Mouse (Mus musculus) embryonic stem cell, embryonic (primary cell): ENCODE measurements at regions not wholly inside any gene's neighbourhood (a gene's known extent, or its start where the extent isn't known, plus 50 kb on each side); places are given as distances from the start of the nearest gene placed in this dataset.

ENCODE experiments used
- CTCF ChIA-PET, 4 experiments: fragments of 300-600 bp in 2 of 4; fragments of 350-600 bp in 2 of 4; sonication (Branson Sonifier 250); formaldehyde crosslinking; loops; one replicate each; lab custom pipeline; 2022; ENCODE audit warnings: inconsistent platforms in 2 of 4; lab: Charles Lee
- POLR2A ChIA-PET, 4 experiments: fragments of 300-600 bp in 2 of 4; fragments of 350-600 bp in 2 of 4; sonication (Branson Sonifier 250); formaldehyde crosslinking; loops; one replicate each; lab custom pipeline; 2022; ENCODE audit warnings: antibody characterized with exemption in 4 of 4, inconsistent platforms in 1 of 4; lab: Charles Lee

- POLR2A ChIA-PET, result no interaction called here
- CTCF ChIA-PET, result interaction anchor here in 1 of 4 experiments (1.0 kb wide), 1 partner anchor 713 kb away, joined by 3 read pairs; no protein-coding TSS in a partner anchor
These were observed 63.5 kb upstream of the Maf start for GRCm38 (mm10) chr8:115771060-115771459.

- CTCF ChIA-PET, result no interaction called here
- POLR2A ChIA-PET, result no interaction called here
These were observed 61.0 kb upstream of the Maf start for GRCm38 (mm10) chr8:115768631-115769030.

- CTCF ChIA-PET, result no interaction called here
These were observed 58.8 kb upstream of the Maf start for GRCm38 (mm10) chr8:115766218-115766898.

GRCm38 (mm10) chr8:115764551-115764950 is 57.0 kb upstream of the Maf start:
- POLR2A ChIA-PET, result interaction anchor here in 2 of 4 experiments (0.6 to 0.7 kb wide), 3 partner anchors 202 to 641 kb away, joined by 3 to 7 read pairs (median 4); no protein-coding TSS in a partner anchor
- CTCF ChIA-PET, result no interaction called here

More at GRCm38 (mm10) chr8:115766218-115766898, 58.8 kb upstream of the Maf start:
- POLR2A ChIA-PET, result no interaction called here

GRCm38 (mm10) chr8:115758011-115758410 is 50.4 kb upstream of the Maf start:
- ChIA-PET CTCF (no interaction called here), POLR2A (interaction anchor here in 1 of 4 experiments (0.6 kb wide), 2 partner anchors 184 to 236 kb away, joined by 3 read pairs; no protein-coding TSS in a partner anchor)
